Mouse (Mus musculus): Measurements from ENCODE around the gene Neto2.
"Not testable (repeated sequence)": the region's sequence is repeated elsewhere in the genome, so short reads cannot be mapped to it uniquely, and the experiment has no call there.

The Neto2 gene

DNA sequence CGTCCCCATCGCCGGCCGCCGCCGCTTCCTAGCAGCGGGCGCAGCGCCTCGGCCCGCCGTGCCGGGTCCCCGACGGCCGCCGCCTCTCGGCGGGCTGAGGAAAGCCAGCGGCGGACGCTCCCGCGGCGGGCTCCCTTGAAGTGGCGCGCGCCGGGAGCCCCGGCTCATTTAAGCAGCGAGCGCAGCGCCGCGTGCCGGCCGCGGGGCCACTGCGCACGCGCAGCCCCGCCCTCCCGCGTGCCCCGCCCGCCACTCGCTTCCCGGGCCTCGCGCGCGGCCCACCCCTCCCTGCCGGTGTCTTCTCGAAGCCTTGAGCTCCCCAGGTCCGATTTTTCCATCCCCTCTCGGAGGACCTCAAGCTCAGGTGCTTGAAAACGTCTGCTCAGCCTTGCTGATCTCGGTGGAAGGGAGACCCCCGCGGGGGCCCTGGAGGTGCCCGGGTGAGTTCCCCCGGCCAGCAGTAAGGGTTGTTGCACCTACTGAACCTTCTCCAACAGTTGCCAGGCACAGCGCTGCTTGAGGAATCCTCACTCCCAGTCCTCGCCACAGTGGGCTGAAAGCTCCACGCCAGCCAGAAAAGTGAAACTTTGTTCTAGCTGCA is at the start of gene Neto2:
Gene Neto2 (minus strand): TSS at position 174 of the 601 bp plus-strand sequence.
- peak; percentile 15 for DNase-seq (ENCODE audit: low read depth)

DNA sequence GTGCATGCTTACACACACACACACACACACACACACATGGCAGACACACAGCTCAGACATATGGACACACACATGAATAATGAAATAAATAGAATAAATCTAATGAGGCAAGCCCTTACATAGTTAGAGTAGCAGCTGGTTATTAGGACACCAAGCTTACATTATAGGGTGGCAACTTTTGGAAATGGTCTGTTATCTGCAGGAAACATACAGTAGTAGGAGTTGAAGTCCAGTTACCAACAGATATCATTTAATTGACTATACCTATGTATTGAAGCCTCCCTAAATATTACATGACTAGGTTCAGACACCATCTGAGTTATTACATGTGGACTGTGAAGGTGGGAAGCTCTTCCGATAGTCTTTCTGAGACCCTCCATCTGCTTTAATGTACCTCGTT is 44.3 kb upstream of the Neto2 start:
- DNase-seq (ENCODE audit: low read depth) = no peak

- DNase-seq (ENCODE audit: low read depth) = no peak
These were observed 29.8 kb upstream of the Neto2 start for GRCm38 (mm10) chr8:85730545-85730944.

- no peak for DNase-seq (ENCODE audit: low read depth)
These were observed 16.5 kb upstream of the Neto2 start for GRCm38 (mm10) chr8:85717271-85717670.

- no peak for DNase-seq (ENCODE audit: low read depth)
These were observed 16.0 kb upstream of the Neto2 start for GRCm38 (mm10) chr8:85716696-85717095.

- no peak for DNase-seq (ENCODE audit: low read depth)
These were observed 6.3 kb upstream of the Neto2 start for GRCm38 (mm10) chr8:85706988-85707387.

DNA sequence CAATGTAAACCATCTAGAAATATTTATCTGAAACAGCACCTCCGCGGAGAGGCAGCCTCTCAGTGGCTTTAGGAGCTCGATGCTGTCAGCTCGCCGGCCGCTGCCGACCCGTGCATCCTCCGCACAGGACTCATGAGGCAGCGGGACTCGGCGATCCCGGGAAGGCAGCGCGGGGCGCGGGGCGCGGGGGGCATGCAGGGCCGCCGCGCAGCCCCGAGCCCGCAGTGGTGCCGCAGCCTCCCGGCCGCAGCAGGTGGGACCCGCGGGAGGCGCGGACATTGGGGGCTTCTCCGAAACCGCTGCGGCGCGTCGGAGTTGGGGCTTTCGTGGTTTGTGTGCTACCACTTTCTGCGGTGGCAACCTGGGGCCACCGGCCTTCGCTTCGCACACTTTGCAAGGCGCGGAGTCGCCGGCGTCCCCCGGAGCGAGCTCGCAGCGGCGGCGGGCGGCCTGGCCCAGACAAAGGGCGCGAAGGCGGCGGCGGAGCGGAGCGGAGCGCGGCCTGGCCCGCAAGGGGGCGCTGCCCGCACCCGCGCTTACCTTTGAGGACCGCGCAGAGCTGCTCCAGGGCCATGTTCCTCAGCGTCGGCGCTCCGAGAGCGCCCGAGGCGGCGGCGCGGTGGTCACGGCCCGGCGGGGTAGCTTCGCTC is 498 bp downstream of the Neto2 start:
- no peak for DNase-seq (ENCODE audit: low read depth)

DNA sequence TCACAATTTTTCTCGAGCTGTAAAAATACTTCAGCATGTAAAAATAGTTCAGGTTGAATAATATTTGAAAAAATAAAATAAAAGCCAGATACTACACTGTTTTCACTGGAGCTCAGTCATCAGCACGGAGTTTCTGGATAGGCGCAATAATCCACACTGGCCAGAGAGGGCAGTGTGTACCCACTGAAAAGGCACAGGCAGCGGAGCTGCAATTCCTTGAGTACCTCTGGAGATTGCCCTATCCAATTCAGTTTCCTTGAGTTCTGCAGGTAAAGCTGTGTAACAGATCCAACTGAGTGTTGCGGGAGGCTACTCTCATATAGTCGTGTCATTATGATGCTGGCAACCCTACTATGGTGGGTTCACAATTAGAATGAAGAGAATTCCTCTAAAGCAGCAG is 1.7 kb downstream of the Neto2 start:
- DNase-seq (ENCODE audit: low read depth) = peak; percentile 35

DNA sequence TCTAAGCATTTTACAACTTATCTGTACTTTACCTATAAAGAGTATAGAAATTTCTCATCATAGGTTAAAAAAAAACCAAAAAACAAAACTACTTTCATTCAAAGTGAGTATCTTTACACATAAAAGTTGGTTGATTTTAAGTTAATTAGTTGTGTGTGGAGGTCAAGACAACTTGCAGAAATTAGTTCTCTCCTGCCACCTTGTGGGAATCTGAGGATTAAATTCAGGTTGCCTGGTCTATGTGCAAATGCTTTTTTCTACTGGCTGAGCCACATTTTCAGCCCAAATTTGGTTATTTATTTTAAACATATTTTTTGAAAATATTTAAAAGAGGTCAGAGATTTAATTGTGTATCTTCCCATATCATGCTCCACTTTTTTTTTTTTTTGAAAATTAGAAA is 35.6 kb downstream of the Neto2 start:
- peak; percentile 37 for DNase-seq (ENCODE audit: low read depth)

DNA sequence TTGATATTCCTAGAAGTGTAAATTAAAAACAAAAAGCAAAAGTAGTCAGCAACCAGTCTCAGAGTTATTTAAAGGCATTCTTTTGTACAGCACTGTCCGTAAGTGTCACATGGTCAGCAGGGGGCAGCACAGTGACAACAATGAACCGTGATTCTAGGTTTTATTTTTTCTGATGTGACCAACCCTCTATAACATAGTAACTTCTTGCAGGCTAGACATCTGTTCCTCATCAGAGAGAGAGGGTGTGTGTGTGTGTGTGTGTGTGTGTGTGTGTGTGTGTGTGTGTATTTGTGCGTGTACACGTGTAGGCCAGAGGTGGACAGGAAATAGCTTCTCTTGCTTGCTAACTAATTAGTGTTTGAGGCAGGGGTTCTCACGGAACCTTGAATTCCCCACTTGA is 38.7 kb downstream of the Neto2 start:
- DNase-seq (ENCODE audit: low read depth) = peak; percentile 48

DNA sequence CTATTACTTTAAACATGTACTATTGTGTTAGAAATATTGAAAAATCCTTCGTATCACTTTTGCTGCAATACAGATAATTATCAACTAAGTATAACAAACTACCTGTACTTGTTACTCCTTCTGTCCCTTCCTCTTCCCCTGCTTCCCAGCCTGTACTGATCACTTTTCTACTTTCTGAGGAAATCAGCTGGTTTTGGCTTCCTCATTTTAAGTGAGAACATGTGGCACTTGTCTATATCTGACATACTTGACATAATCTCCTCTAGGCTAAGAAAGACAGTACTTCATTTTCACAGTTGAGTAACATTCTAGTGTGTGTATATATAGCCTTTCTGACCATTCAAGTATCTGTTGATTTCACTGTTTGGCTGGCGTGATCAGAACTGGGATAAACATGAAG is 49.5 kb downstream of the Neto2 start:
- DNase-seq (ENCODE audit: low read depth) = no peak

GRCm38 (mm10) chr8:85648553-85648952 is 52.2 kb downstream of the Neto2 start:
- no peak for DNase-seq (ENCODE audit: low read depth)

- peak; percentile 46 for DNase-seq (ENCODE audit: low read depth)
These were observed 55.6 kb downstream of the Neto2 start for GRCm38 (mm10) chr8:85644921-85645665.

- DNase-seq (ENCODE audit: low read depth) = no peak
These were observed 76.3 kb downstream of the Neto2 start for GRCm38 (mm10) chr8:85624450-85624849.

DNA sequence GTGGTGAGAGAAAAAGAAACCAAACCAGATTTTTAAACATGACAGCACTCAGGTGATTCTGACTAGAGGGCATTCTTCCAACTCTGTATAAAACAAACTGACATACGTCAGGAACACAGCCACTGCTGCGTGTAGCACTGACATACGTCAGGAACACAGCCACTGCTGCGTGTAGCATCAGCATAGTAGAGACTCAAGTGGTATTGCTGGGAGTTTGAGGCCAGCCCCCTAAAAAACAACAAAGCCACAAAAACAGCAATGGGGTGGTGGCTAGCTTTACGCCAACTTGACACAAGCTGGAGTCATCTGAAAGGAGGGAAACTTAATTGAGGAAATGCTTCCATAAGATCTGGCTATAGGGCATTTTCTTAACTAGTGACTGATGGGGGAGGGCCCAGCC is 77.5 kb downstream of the Neto2 start:
- no peak for DNase-seq (ENCODE audit: low read depth)

GRCm38 (mm10) chr8:85618789-85619188 is 81.9 kb downstream of the Neto2 start:
- DNase-seq (ENCODE audit: low read depth) = no peak

DNA sequence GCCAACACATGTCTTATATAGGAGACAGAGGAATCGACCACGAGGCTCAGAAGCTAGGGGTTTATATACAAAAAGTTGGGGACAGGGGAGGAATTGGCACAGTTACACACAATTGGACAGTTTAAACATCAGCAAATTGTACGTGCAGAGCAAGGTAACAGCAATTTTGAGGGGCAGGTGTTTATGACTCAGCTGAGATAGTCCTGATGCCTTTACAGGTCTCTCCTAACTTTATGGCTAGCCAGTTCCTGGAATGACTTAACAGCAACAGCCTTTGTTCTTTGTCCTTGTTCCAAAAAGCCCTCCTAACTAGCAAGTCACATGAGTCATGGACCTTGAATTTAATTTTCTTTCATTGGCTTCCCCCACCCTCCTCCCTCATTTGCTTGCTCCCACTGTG is 83.6 kb downstream of the Neto2 start:
- DNase-seq (ENCODE audit: low read depth) = not testable (repeated sequence)

DNA sequence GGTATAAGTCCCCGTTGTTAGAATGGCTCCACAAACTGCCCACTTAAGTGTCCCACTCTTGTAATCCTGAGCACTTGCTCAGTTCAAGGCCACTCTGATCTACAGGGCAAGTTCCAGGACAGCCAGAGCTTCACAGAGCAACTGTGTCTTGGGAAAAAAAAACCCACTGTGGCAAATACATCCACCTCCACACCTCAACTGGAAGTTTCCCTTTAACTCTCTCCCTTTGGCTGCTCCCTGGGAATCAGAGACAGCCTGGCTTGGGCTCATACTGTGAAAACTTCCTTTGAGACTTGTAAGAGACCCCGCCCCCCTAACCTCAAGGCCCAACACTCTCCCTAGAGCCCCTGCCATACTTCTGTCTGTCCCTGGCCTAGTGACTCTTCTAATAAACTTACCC is 91.9 kb downstream of the Neto2 start:
- no peak for DNase-seq (ENCODE audit: low read depth)

- DNase-seq (ENCODE audit: low read depth) = no peak
These were observed 92.9 kb downstream of the Neto2 start for GRCm38 (mm10) chr8:85607804-85608203.

- DNase-seq (ENCODE audit: low read depth) = no peak
These were observed 93.8 kb downstream of the Neto2 start for GRCm38 (mm10) chr8:85606974-85607373.

- DNase-seq (ENCODE audit: low read depth) = no peak
These were observed 94.2 kb downstream of the Neto2 start for GRCm38 (mm10) chr8:85606561-85606960.

GRCm38 (mm10) chr8:85604201-85604600 is 96.5 kb downstream of the Neto2 start:
- DNase-seq (ENCODE audit: low read depth) = no peak

DNA sequence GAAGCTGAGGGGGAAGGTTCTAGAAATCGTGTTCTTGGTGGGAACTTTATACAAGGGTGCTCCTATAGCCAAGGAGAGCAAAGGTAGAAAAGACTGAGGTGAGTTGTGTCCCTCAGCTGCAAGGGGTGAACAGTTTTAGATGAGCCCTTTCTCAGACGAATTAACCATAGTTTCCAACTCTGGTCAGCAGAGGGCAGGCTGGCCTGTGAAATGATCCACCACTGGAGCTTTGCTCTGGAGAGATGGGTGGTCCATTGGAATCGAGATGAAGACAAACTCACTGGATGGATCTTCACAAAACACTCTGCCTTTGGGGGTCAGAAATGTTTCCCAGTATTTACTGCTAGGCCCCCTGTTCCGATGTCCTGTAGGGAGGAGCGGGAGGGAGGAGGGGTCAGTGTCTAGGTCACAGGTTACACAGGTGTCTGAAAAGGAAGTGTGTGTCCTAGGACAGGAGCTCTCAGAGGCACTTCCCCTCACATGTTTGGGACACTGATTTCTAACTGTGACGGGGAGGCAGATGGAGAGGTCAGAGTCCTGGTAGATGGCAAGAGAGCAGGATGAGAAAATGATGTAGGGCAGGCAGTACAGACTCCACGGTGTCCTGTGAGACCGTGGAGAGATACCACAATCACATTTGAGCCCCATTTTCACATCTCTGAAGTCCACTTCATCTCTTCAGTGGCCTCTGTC is 97.4 kb downstream of the Neto2 start:
- no peak for DNase-seq (ENCODE audit: low read depth)
